Mouse (Mus musculus) liver, adult 2 months (tissue): ENCODE data around the gene Sh2d6. TPM values are rescaled to one million over a fixed set of nuclear protein-coding genes. Genes with fewer than 3 reads are reported as not detected.
A peak's percentile ranks its signal among the peaks of the same experiment; 100 is the strongest.

Source experiments
- DNase-seq: peaks from one replicate; pipeline ENCODE4 v3.0.0-alpha.2; 2011; ENCODE audit warnings: low read depth, low spot score; ENCODE audit errors: extremely low read depth
- H3K27ac ChIP-seq: fragments of 200-500 bp; replicated peaks from 2 replicates; pipeline ENCODE4 v1.5.1; 2012; ENCODE audit warnings: low read depth, mild to moderate bottlenecking, control low read depth, inconsistent platforms, low read length; ENCODE audit not compliant: insufficient read depth
- H3K27me3 ChIP-seq: fragments of 200-500 bp; 2 replicates; pipeline ENCODE4 v1.6.1; 2012; ENCODE audit warnings: mild to moderate bottlenecking, moderate library complexity, low read length, inconsistent platforms; ENCODE audit not compliant: control insufficient read depth, insufficient read depth
- H3K36me3 ChIP-seq: fragments of 200-500 bp; 2 replicates; pipeline ENCODE4 v1.6.1; 2012; ENCODE audit warnings: low read length, inconsistent platforms; ENCODE audit not compliant: control insufficient read depth, insufficient read depth
- H3K4me1 ChIP-seq: fragments of 200-500 bp; 2 replicates; pipeline ENCODE4 v1.6.1; 2011; ENCODE audit warnings: low read length; ENCODE audit not compliant: control insufficient read depth, insufficient read depth
- H3K4me3 ChIP-seq: fragments of 200-500 bp; 2 replicates; pipeline ENCODE4 v1.5.1; 2011; ENCODE audit warnings: low read depth, mild to moderate bottlenecking, control low read depth, low read length, moderate library complexity; ENCODE audit not compliant: insufficient read depth
- H3K79me2 ChIP-seq: fragments of 200-500 bp; 2 replicates; pipeline ENCODE4 v1.6.1; 2012; ENCODE audit warnings: inconsistent platforms, mild to moderate bottlenecking, low read length, moderate library complexity; ENCODE audit not compliant: control insufficient read depth, insufficient read depth
- H3K9ac ChIP-seq: fragments of 200-500 bp; 2 replicates; pipeline ENCODE4 v1.6.1; 2012; ENCODE audit warnings: low read depth, mild to moderate bottlenecking, control low read depth, inconsistent platforms, low read length
- CTCF ChIP-seq: fragments of 200-500 bp; IDR thresholded peaks from 2 replicates; pipeline ENCODE4 v1.5.1; 2011; ENCODE audit warnings: low read depth, low read length, control low read depth
- POLR2A ChIP-seq: fragments of 200-500 bp; IDR thresholded peaks from 2 replicates; pipeline ENCODE4 v1.6.1; 2011; ENCODE audit warnings: low read length, control low read depth; ENCODE audit not compliant: insufficient read depth; ENCODE audit errors: extremely low read depth
- WGBS: fragments of 180-500 bp; shearing (Covaris S2); methylation state at CpG from one replicate; pipeline ENCODE4 v1.1.7; 2018; 5-methylcytosine and 5-hydroxymethylcytosine counted together
- polyA plus RNA-seq: library from polyadenylated mRNA; depleted of rRNA; stranded (reverse); fragments of >200 nt; gene quantifications from 2 replicates; pipeline ENCODE4 v1.2.3, GENCODE M21; 2012; rRNA removed
- total RNA-seq: library from RNA; depleted of rRNA; stranded (reverse); fragments of >200 nt; gene quantifications from 2 replicates; pipeline ENCODE4 v1.2.3, GENCODE M21; 2014; rRNA removed

Sh2d6 gene
- total RNA-seq (not detected in 2 replicates), polyA plus RNA-seq (not detected in 2 replicates)

DNA sequence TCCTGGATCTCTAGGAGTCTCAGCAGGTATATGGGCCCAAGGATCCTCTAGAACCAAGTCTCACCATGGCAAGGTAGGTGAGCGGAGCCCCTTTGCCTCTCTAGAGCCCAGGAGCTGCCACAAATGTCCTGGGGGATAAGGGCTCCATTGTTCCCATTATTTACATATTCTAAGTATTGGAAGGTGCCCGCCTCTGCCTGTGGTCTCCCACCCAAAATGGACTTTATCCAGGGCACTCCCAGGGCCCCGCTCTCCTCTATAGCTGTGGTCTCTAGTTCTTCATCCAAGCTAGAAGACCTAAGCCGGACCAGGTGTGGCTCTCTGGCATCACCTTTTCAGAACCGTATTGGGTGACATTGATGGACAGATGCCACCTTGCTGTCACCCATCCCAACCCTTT, at the start of gene Sh2d6:
Sh2d6 (minus strand) TSS at position 101 of the 400 bp plus-strand sequence.
- WGBS = 95% methylated on average over 5 of the region's 5 CpGs
- H3K4me3 ChIP-seq = no peak within 1 kb of the TSS
- no peak for DNase-seq
- H3K9ac ChIP-seq = no peak within 1 kb of the TSS
- H3K27ac ChIP-seq = no peak within 1 kb of the TSS
- no peaks in the 10 kb centered on the region for H3K36me3 ChIP-seq
- H3K4me1 ChIP-seq = peaks cover 4% of the 10 kb centered on the region; the same call in 1 of the 2 replicates
- H3K27me3 ChIP-seq = no peaks in the 10 kb centered on the region
- TF ChIP-seq POLR2A = no peak
- TF ChIP-seq CTCF = no peak
- no peaks in the 10 kb centered on the region for H3K79me2 ChIP-seq

DNA sequence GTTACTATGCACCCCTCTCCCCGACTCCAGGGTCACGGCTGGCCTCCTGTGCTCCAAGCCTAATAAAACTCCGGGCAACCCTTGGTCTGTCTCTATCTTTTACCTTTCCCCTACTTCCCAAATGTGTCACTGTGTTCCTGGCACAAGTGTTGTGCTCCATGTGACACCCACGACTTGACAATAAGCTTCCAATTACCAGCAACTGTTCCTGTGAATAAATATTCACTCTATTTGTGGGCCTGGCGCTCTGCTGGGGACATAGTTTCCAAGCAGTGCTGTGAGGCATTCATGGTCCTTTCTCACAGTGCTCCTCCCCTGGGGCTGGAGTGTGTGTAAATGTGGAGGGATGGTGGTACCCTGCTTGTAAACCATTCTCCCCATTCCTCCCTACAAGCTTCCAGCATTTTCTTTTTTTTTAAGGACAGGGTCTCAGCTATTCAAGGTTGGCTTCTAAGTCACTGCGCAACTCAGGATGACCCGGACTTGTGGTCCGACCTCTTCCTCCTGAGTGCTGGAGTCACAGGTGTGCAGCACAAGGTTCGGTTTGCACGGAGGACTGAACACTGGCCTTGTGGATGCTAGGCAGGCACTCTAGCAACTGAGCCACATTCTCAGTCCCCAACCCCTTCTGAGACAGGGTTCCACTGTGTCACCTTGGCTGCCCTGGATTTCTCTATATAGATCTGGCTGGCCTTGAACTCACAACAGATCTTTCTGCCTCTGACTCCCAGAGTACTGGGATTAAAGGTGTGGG, 49.3 kb upstream of the Sh2d6 start:
- WGBS = 35% methylated on average over 10 of the region's 10 CpGs
- peaks cover 25% of the 10 kb centered on the region for H3K4me1 ChIP-seq
- TF ChIP-seq POLR2A = no peak
- no peak for TF ChIP-seq CTCF
- H3K27ac ChIP-seq = peak overlapping the region; percentile 62
- no peak overlapping the region for H3K4me3 ChIP-seq
- peak; percentile 99 for DNase-seq
- no peaks in the 10 kb centered on the region for H3K27me3 ChIP-seq
- H3K79me2 ChIP-seq = peaks cover 4% of the 10 kb centered on the region; the same call in 1 of the 2 replicates
- H3K36me3 ChIP-seq = peaks cover 23% of the 10 kb centered on the region; the same call in 1 of the 2 replicates
- H3K9ac ChIP-seq = peak overlapping the region; percentile 3; the same call in 1 of the 2 replicates

DNA sequence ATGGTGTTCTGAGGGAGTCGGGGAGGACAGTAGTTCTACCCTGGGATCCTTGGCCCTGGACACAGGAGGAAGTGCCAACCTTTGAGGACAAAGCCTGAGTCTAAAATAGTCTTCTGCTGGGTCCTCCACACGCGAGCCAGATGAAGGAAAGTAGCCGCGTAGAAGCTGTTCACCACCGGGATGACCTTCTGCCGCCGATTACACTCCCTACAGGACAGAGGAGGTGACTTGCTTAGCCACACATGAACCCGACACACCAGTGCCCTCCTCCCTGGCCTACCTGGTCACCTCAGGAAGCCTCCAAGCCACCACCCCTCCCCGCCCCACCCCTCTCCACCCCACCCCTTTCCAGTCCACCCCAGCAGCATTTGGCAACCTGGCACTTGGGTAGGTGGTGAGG, 47.2 kb upstream of the Sh2d6 start:
- TF ChIP-seq CTCF (no peak), POLR2A (no peak)

DNA sequence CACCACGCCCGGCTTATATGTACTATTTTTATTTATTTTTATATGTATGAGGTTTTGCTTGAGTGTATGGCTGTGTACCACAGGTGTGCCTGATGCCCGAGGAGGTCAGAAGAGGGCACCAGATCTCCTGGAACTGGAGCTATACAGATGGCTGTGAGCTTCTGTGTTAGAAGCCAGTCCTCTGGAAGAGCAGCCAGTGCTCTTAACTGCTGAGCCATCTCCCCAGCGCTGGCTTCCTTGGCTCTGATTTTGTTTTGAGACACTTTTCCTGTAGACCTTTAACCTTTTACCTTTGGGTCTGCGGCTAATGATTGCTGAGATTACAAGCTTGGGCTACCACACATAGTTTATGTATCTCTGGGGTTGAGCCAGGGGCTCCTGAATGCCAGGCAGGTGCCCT, 46.0 kb upstream of the Sh2d6 start:
- Histone ChIP-seq H3K9ac (no peak overlapping the region), H3K79me2 (peaks cover 4% of the 10 kb centered on the region; the same call in 1 of the 2 replicates), H3K27ac (peak overlapping the region; percentile 76; the same call in 1 of the 2 replicates), H3K4me1 (peaks cover 30% of the 10 kb centered on the region), H3K27me3 (no peaks in the 10 kb centered on the region), H3K4me3 (no peak overlapping the region), H3K36me3 (peaks cover 8% of the 10 kb centered on the region; the same call in 1 of the 2 replicates)
- peak; percentile 98 for DNase-seq
- 48% methylated on average over 5 of the region's 5 CpGs for WGBS
- TF ChIP-seq CTCF (peak; percentile 69), POLR2A (no peak)

More for the DNA sequence above, 47.2 kb upstream of the Sh2d6 start:
- no peaks in the 10 kb centered on the region for H3K27me3 ChIP-seq
- H3K4me1 ChIP-seq = peaks cover 30% of the 10 kb centered on the region
- no peak overlapping the region for H3K9ac ChIP-seq
- H3K27ac ChIP-seq = peak overlapping the region; percentile 76; the same call in 1 of the 2 replicates
- H3K36me3 ChIP-seq = peaks cover 9% of the 10 kb centered on the region; the same call in 1 of the 2 replicates
- WGBS = 69% methylated on average over 10 of the region's 10 CpGs
- H3K4me3 ChIP-seq = no peak overlapping the region
- DNase-seq = peak; percentile 55
- peaks cover 4% of the 10 kb centered on the region; the same call in 1 of the 2 replicates for H3K79me2 ChIP-seq

DNA sequence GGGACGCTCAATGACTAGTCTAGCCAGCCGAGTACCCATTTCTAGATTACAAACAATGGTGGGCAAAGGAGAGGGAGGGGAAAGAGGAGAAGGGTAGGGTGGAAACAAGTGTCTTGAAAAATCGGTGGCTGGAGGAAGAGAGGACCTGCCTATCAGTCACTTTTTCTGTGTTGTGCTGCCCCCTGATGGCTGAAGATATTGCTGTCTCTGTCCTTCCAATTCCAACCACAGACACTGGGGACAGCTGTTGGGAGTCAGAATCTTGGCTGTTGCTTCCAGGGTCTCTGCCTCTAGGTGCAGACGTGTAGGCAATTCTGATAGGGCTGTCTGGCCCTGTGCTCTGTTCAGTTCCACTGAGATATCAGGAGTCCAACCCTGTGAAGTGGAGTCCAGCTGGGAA, 44.5 kb upstream of the Sh2d6 start:
- WGBS = 12% methylated on average over 4 of the region's 4 CpGs
- Histone ChIP-seq H3K27me3 (no peaks in the 10 kb centered on the region), H3K27ac (no peak overlapping the region), H3K4me1 (peaks cover 25% of the 10 kb centered on the region), H3K9ac (0 out of 2 replicates have a peak overlapping the region, but pooled peaks have one; percentile 22), H3K4me3 (no peak overlapping the region), H3K36me3 (peaks cover 4% of the 10 kb centered on the region; the same call in 1 of the 2 replicates), H3K79me2 (peaks cover 4% of the 10 kb centered on the region; the same call in 1 of the 2 replicates)
- TF ChIP-seq CTCF (peak; percentile 74), POLR2A (no peak)
- peak; percentile 67 for DNase-seq
